Mouse (Mus musculus) intestine, embryonic 14.5 days (tissue): ENCODE results near the gene Rnf212. TPM values are rescaled to one million over a fixed set of nuclear protein-coding genes. Genes with fewer than 3 reads are reported as not detected.
"Not testable (repeated sequence)": the region's sequence is repeated elsewhere in the genome, so short reads cannot be mapped to it uniquely, and the experiment has no call there.

Experiments
- ATAC-seq: fragments of 200-750 bp; cut with Nextera tagmentation; replicated peaks from 2 replicates; pipeline ENCODE4 v1.8.0; 2017; ENCODE audit warnings: low read depth, moderate number of reproducible peaks, moderate TSS enrichment, moderate library complexity; ENCODE audit not compliant: low FRiP score, low TSS enrichment
- DNase-seq: peaks from one replicate; pipeline ENCODE4 v3.0.0-alpha.2; 2018; ENCODE audit warnings: low spot score
- H3K27ac ChIP-seq: fragments of 300-500 bp; sonication (generic); 2 replicates; pipeline ENCODE4 v1.5.1; 2014; ENCODE audit warnings: low read depth, mild to moderate bottlenecking, control low read depth
- H3K27me3 ChIP-seq: fragments of 300-500 bp; sonication (generic); replicated peaks from 2 replicates; pipeline ENCODE4 v1.6.1; 2014; ENCODE audit warnings: low read length, control low read depth; ENCODE audit not compliant: control insufficient read depth, insufficient read depth
- H3K36me3 ChIP-seq: fragments of 300-500 bp; sonication (generic); 2 replicates; pipeline ENCODE4 v1.6.1; 2014; ENCODE audit warnings: low read length, control low read depth; ENCODE audit not compliant: control insufficient read depth, insufficient read depth
- H3K4me1 ChIP-seq: fragments of 300-500 bp; sonication (generic); replicated peaks from 2 replicates; pipeline ENCODE4 v1.6.1; 2014; ENCODE audit warnings: low read length, control low read depth, mixed read lengths; ENCODE audit not compliant: control insufficient read depth, insufficient read depth
- H3K4me2 ChIP-seq: fragments of 300-500 bp; sonication (generic); 2 replicates; pipeline ENCODE4 v1.6.1; 2014; ENCODE audit warnings: low read length
- H3K4me3 ChIP-seq: fragments of 300-500 bp; sonication (generic); 2 replicates; pipeline ENCODE4 v1.5.1; 2014; ENCODE audit warnings: low read depth, low read length, control low read depth, mixed read lengths
- H3K9ac ChIP-seq: fragments of 300-500 bp; sonication (generic); 2 replicates; pipeline ENCODE4 v1.6.1; 2014; ENCODE audit warnings: mild to moderate bottlenecking, low read length
- H3K9me3 ChIP-seq: fragments of 300-500 bp; sonication (generic); 2 replicates; pipeline ENCODE4 v1.6.1; 2016; ENCODE audit warnings: low read length, control low read depth; ENCODE audit not compliant: control insufficient read depth
- WGBS: fragments of 180-500 bp; shearing (Covaris S2); extraction: QIAGEN DNeasy Blood & Tissue Kit; methylation state at CpG from one replicate; pipeline ENCODE4 v1.1.7; 2014; 5-methylcytosine and 5-hydroxymethylcytosine counted together
- polyA plus RNA-seq: library from polyadenylated mRNA; unstranded; fragments of >200 nt; fragmentation: Nextera tagmentation; extraction: Ambion mirVana; gene quantifications from 2 replicates; pipeline ENCODE4 v1.2.1, GENCODE M21; 2014

Rnf212 gene
- not detected in 2 replicates for polyA plus RNA-seq

DNA sequence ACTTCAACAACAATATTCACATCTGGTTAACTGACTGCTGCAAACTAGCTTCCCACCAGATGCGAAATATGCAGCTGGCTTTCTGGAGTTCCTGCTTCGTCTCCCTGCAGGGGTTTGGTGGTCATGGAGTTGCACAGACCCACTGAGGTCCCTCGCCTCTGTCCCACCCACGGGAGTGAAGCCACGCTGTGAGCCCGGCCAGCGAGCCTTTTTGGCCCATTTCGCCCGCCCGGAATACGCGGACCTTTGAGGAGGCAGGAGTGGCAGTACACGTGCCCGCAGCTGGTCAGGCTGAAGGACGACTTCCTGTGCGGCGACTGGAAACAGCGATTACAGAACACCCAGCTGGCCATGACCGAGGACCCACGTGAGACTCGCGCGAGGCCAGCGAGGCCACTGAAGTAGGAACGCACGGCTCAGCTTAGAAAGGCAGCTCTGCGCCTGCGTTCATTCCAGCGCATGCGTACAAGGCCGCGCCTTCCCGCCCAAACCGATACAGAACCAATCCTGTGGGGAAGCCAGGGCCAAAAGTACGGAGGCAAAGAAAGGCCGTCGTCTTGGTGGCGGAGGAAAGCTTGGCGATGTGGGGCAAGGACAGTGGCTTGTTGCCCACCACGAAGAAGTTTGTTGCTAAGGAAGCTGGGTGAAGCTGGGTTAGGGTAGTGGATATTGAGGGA is at the start of gene Rnf212:
TSS of gene Rnf212 (minus strand) at position 353 of the 677 bp plus-strand sequence.
- H3K27ac ChIP-seq = no peak within 1 kb of the TSS

DNA sequence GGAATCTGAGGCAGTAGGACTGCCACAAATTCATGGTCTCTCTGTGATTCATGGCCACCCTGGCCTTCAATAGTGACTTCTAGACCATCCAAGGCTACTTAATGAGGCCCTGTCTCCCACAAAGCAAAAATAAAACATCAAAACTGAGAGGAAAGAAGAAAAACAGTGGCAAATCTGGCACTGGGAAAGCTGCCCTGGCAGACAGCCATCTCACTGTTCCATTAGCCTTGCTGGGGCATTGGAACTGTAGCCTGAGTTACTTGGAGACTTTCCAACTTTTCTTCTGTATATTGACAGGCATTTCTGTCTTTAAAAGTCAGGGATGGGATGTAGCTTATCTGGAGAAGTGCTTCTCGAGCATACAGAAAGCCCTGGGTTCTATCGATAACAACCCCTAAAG is 48.5 kb upstream of the Rnf212 start:
- Histone ChIP-seq H3K9ac (no peak overlapping the region), H3K27me3 (no peaks in the 10 kb centered on the region), H3K4me3 (no peak overlapping the region), H3K36me3 (no peaks in the 10 kb centered on the region), H3K9me3 (no peaks in the 10 kb centered on the region), H3K4me2 (no peak overlapping the region), H3K4me1 (no peaks in the 10 kb centered on the region), H3K27ac (no peak overlapping the region)
- DNase-seq (no peak), ATAC-seq (no peak)
- 87% methylated on average over 2 of the region's 2 CpGs for WGBS

More for the DNA sequence above, at the start of gene Rnf212:
- Histone ChIP-seq H3K4me1 (no peaks in the 10 kb centered on the region), H3K27me3 (no peaks in the 10 kb centered on the region), H3K4me2 (no peak within 1 kb of the TSS), H3K9ac (no peak within 1 kb of the TSS), H3K4me3 (no peak within 1 kb of the TSS), H3K36me3 (no peaks in the 10 kb centered on the region), H3K9me3 (no peaks in the 10 kb centered on the region)
- DNase-seq = no peak
- WGBS = 70% methylated on average over 40 of the region's 40 CpGs
- no peak for ATAC-seq

DNA sequence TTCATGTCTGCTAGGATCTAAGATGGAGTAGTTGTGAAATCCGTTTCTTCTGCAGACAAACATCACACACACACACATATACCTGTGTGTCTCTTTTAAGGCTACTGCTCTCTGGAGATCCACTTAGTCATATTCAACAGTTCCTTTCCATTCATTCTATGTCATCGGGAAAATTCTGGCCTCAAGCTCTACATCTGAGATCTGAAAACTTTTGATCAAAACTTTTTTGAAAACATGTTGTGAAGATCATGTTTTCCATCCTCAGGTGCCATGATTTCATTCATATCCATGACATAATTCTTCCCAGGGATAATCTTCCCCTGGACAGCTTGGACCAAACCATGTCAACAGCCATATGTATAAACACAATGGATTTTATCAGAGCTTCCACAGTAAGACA is 34.0 kb upstream of the Rnf212 start, which contains the start of gene Vmn2r8:
TSS of gene Vmn2r8 (minus strand) at position 101 of the 400 bp plus-strand sequence.
- 73% methylated on average over 2 of the region's 2 CpGs for WGBS
- not testable (repeated sequence) for H3K9ac ChIP-seq, ATAC-seq, H3K36me3 ChIP-seq, H3K27me3 ChIP-seq, H3K4me1 ChIP-seq, H3K4me2 ChIP-seq, H3K4me3 ChIP-seq, H3K27ac ChIP-seq, DNase-seq, H3K9me3 ChIP-seq

DNA sequence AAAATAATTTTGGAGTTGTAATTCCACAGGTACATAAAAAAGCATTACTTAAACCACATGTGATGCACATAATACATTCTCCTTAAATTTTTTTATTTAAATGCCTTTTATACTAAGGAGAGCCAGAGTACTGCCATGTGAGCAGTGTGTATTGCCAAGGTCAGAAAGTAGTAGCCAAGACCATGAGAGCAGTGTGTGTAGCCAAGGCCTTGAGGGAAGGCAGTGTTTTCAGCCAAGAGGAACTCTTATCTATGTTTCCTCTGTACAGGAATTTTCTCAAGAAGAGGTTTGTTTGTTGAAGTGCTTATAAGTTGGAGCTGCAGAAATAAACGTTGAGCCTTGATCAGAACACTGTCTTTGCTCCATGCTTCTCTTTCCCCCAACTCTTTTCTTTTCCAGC is 28.9 kb upstream of the Rnf212 start:
- no peak overlapping the region for H3K9ac ChIP-seq
- H3K9me3 ChIP-seq = no peaks in the 10 kb centered on the region
- H3K4me1 ChIP-seq = no peaks in the 10 kb centered on the region
- H3K4me2 ChIP-seq = no peak overlapping the region
- H3K4me3 ChIP-seq = no peak overlapping the region
- H3K27ac ChIP-seq = no peak overlapping the region
- 23% methylated on average over 1 of the region's 1 CpGs for WGBS
- DNase-seq (no peak), ATAC-seq (no peak)
- no peaks in the 10 kb centered on the region for H3K27me3 ChIP-seq
- no peaks in the 10 kb centered on the region for H3K36me3 ChIP-seq

DNA sequence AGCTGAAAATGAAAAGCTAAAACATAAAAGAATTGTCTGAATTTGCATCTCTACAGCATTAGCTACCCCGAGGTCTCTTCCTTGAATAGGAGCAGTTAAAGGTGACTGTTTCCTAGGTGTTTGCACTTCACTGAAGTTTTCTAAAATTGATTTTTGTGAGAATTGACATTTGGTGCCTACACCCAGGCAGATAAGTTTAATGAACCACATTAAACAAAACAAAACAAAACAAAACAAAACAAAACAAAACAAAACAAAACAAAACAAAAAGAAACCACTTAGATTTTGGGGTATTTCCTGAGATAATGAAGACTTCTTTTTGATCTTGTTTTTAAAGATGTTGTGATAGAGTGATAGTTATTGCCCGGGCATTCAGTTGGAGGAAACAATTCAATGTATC is 20.5 kb upstream of the Rnf212 start, which contains the start of gene Tmed11:
TSS of gene Tmed11 (minus strand) at position 101 of the 400 bp plus-strand sequence.
- DNase-seq, H3K9ac ChIP-seq, H3K27me3 ChIP-seq, H3K27ac ChIP-seq, H3K4me1 ChIP-seq, H3K9me3 ChIP-seq, H3K36me3 ChIP-seq, H3K4me3 ChIP-seq, ATAC-seq, H3K4me2 ChIP-seq: not testable (repeated sequence)
- WGBS = 67% methylated on average over 2 of the region's 2 CpGs

DNA sequence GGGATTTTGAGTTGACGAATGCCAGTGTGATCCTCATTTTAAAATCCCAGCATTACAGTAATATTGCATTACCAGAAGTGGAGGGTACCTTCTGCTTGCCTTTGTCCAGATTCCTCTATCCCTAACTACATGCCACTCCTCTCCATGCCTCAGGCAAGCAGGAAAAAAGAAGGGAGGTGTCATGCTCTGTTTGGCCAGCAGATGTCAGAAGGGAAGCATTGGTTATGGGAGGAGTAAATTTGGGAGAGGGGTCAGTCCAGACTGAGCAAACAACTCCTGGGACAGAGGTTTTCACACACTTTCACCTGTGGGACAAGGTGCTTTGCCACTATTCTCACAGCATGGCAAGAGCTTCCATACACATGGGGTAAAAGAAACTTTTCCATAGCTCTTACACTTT is 15.6 kb upstream of the Rnf212 start:
- not testable (repeated sequence) for H3K9me3 ChIP-seq, H3K27me3 ChIP-seq, H3K4me2 ChIP-seq, ATAC-seq, H3K4me3 ChIP-seq, H3K27ac ChIP-seq, H3K4me1 ChIP-seq, H3K9ac ChIP-seq, DNase-seq, H3K36me3 ChIP-seq
- 41% methylated on average over 1 of the region's 1 CpGs for WGBS

DNA sequence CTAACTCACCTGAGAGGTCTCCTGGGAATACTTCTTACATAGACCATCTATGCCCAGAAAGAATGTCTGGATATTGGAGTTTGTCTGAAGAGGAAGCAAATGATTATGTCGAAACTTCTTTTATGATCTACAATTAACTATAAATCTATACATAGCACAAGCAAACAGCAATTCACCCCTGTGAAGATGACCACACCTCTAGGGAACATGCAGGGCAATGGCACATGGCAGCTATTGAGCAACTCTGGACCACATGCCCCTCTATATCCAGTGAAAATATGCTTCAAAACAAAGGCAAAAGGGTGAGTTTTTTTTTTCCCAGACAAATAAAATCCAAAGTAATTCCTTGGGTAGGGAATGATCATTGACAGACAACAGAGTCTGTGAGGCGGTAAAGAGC is 14.8 kb downstream of the Rnf212 start:
- Histone ChIP-seq H3K36me3 (no peaks in the 10 kb centered on the region), H3K9ac (no peak overlapping the region), H3K9me3 (no peaks in the 10 kb centered on the region), H3K27ac (no peak overlapping the region), H3K4me3 (no peak overlapping the region), H3K4me1 (no peaks in the 10 kb centered on the region), H3K4me2 (no peak overlapping the region), H3K27me3 (no peaks in the 10 kb centered on the region)
- ATAC-seq = no peak
- DNase-seq = no peak
- 77% methylated on average over 2 of the region's 2 CpGs for whole genome bisulfite sequencing

DNA sequence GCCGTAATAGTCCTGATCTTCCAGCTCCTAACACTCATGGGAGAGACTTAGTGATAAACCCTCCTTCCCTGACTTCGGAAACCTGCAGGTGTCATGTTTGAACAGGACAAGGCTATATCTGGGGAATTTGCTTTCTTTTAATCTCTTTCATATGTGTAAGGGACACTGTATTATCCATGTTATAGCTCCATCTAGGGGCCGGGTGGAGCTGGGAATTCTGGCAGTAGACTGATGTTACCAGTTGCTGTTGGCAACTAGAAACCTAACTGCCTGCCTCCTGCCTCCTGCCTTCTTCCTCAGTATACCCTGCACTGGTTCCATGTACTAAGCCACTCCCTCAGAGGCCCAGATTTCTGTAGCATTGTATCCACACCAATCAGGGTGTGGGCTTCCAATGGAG is 16.4 kb downstream of the Rnf212 start:
- Histone ChIP-seq H3K27me3 (no peaks in the 10 kb centered on the region), H3K9ac (no peak overlapping the region), H3K9me3 (no peaks in the 10 kb centered on the region), H3K4me3 (no peak overlapping the region), H3K36me3 (no peaks in the 10 kb centered on the region), H3K4me2 (no peak overlapping the region), H3K4me1 (no peaks in the 10 kb centered on the region), H3K27ac (no peak overlapping the region)
- ATAC-seq (peak; percentile 62; the same call in 1 of the 2 replicates), DNase-seq (peak; percentile 53)
- 55% methylated on average over 3 of the region's 3 CpGs for WGBS

DNA sequence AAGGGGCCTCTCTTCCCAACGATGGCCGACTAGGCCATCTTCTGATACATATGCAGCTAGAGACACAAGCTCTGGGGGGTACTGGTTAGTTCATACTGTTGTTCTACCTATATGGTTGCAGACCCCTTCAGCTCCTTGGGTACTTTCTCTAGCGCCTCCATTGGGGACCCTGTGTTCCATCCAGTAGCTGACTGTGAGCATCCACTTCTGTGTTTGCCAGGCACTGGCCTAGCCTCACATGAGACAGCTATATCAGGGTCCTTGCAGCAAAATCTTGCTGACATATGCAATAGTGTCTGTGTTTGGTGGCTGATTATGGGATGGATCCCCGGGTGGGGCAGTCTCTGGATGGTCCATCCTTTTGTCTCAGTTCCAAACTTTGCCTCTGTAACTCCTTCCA is 23.5 kb downstream of the Rnf212 start:
- WGBS = 76% methylated on average over 4 of the region's 4 CpGs
- not testable (repeated sequence) for H3K9me3 ChIP-seq, H3K27ac ChIP-seq, H3K4me1 ChIP-seq, H3K4me3 ChIP-seq, H3K9ac ChIP-seq, H3K4me2 ChIP-seq, H3K27me3 ChIP-seq, H3K36me3 ChIP-seq, DNase-seq, ATAC-seq
